ENCODE assay signal across 24 mouse cellular contexts in genomic region chr9:4304867-4305266, GRCm38 (mm10). TPM values are rescaled to one million over a fixed set of nuclear protein-coding genes. Genes with fewer than 3 reads are reported as not detected.
DNase-seq lines count a peak whose midpoint lies in the region; ATAC-seq and TF ChIP-seq lines count a peak whose summit lies in the region.
"Had no signal": no experiment of that assay in that cellular context is flagged by ENCODE, and none has a peak within 500 bp of the region (broad histone marks: within the 10 kb centered on the region; RNA-seq: fewer than 3 reads in every experiment).

No protein-coding gene starts in this region.

- no peak overlapping the region for H3K27ac ChIP-seq in forebrain, postnatal 0 days (ENCODE audit: low read depth, low read length)
- no peak overlapping the region for H3K27ac ChIP-seq in forebrain, embryonic 16.5 days (ENCODE audit: low read length)
- H3K27ac ChIP-seq in layer of hippocampus, adult 2 months = no peak overlapping the region
- H3K27ac ChIP-seq: embryonic facial prominence, embryonic 13.5 days; heart, embryonic 10.5 days; hindbrain, embryonic 12.5 days; kidney, embryonic 15.5 days; limb, embryonic 15.5 days; midbrain, embryonic 10.5 days; neural tube, embryonic 13.5 days had no signal

- no peak overlapping the region for H3K4me2 ChIP-seq in forebrain, postnatal 0 days (ENCODE audit: low read depth)
- no peak overlapping the region for H3K4me2 ChIP-seq in forebrain, embryonic 16.5 days (ENCODE audit: low read length)
- H3K4me2 ChIP-seq: embryonic facial prominence, embryonic 13.5 days; hindbrain, embryonic 12.5 days; kidney, embryonic 15.5 days; limb, embryonic 15.5 days; neural tube, embryonic 13.5 days had no signal

- peak; percentile 58 for TF ChIP-seq CTCF in forebrain, postnatal 0 days (IDR thresholded peaks at IDR 0.05; ENCODE audit: low read depth)
- peak; percentile 76 for TF ChIP-seq CTCF in layer of hippocampus, adult 2 months (conservative IDR thresholded peaks at IDR 0.05)

- peaks cover 7% of the 10 kb centered on the region for H3K36me3 ChIP-seq in forebrain, postnatal 0 days (ENCODE audit: insufficient read depth)
- H3K36me3 ChIP-seq in forebrain, embryonic 16.5 days (ENCODE audit: control insufficient read depth, insufficient read depth) = peaks cover 2% of the 10 kb centered on the region; the same call in 1 of the 2 replicates

- no peaks in the 10 kb centered on the region for H3K9me3 ChIP-seq in forebrain, postnatal 0 days (ENCODE audit: low read length)
- no peaks in the 10 kb centered on the region for H3K9me3 ChIP-seq in forebrain, embryonic 16.5 days (ENCODE audit: control insufficient read depth, low read length)
- H3K9me3 ChIP-seq: embryonic facial prominence, embryonic 13.5 days; heart, embryonic 10.5 days; hindbrain, embryonic 12.5 days; kidney, embryonic 15.5 days; limb, embryonic 15.5 days; midbrain, embryonic 10.5 days; neural tube, embryonic 13.5 days had no signal

- no peak overlapping the region for H3K9ac ChIP-seq in forebrain, postnatal 0 days
- H3K9ac ChIP-seq in forebrain, embryonic 16.5 days (replicated peaks; ENCODE audit: low read depth, low read length) = no peak overlapping the region
- H3K9ac ChIP-seq: embryonic facial prominence, embryonic 13.5 days; hindbrain, embryonic 12.5 days; kidney, embryonic 15.5 days; limb, embryonic 15.5 days; neural tube, embryonic 13.5 days had no signal

- no peak for DNase-seq in forebrain, postnatal 0 days
- no peak for DNase-seq in layer of hippocampus, adult 2 months (ENCODE audit: low spot score in 2 of 2)
- DNase-seq in layer of hippocampus, postnatal 10 days (ENCODE audit: low spot score in 2 of 2) = no peak
- peak; percentile 10 for DNase-seq in retina, embryonic 14.5 days (ENCODE audit: low spot score)
- DNase-seq in retina, postnatal 1 day = no peak
- DNase-seq in embryo, embryonic 11 days = no peak
- DNase-seq: adrenal gland, postnatal 10 days; cerebellum, adult 9-11 months; gastrocnemius, postnatal 10 days; heart, postnatal 10 days; lung, postnatal 36 days; right cerebral cortex, postnatal 14 days; thymus, adult 18-20 months; thymus, postnatal 4 days had no signal

- no peak overlapping the region for H3K4me3 ChIP-seq in forebrain, postnatal 0 days (ENCODE audit: low read depth, low read length)
- no peak overlapping the region for H3K4me3 ChIP-seq in forebrain, embryonic 16.5 days (replicated peaks; ENCODE audit: low read length)
- H3K4me3 ChIP-seq in layer of hippocampus, adult 2 months = no peak overlapping the region
- H3K4me3 ChIP-seq: embryonic facial prominence, embryonic 13.5 days; heart, embryonic 10.5 days; hindbrain, embryonic 12.5 days; kidney, embryonic 15.5 days; limb, embryonic 15.5 days; midbrain, embryonic 10.5 days; neural tube, embryonic 13.5 days had no signal

- WGBS in forebrain, postnatal 0 days = 48% methylated on average over 1 of the region's 1 CpGs
- WGBS in forebrain, embryonic 16.5 days = 51% methylated on average over 1 of the region's 1 CpGs

- H3K27me3 ChIP-seq in forebrain, postnatal 0 days (ENCODE audit: insufficient read depth, low read length) = no peaks in the 10 kb centered on the region
- H3K27me3 ChIP-seq in forebrain, embryonic 16.5 days (replicated peaks; ENCODE audit: control insufficient read depth, insufficient read depth, low read length) = no peaks in the 10 kb centered on the region
- H3K27me3 ChIP-seq: embryonic facial prominence, embryonic 13.5 days; hindbrain, embryonic 12.5 days; kidney, embryonic 15.5 days; limb, embryonic 15.5 days; neural tube, embryonic 13.5 days; Patski had no signal

- no peak for ATAC-seq in forebrain, postnatal 0 days
- no peak for ATAC-seq in forebrain, embryonic 16.5 days
- ATAC-seq in megakaryocyte-erythroid progenitor cell, adult 5-6 weeks (replicated peaks; ENCODE audit: low FRiP score, low TSS enrichment, poor library complexity, severe bottlenecking) = no peak
- ATAC-seq: Patski had no signal

- H3K4me1 ChIP-seq in forebrain, postnatal 0 days (ENCODE audit: insufficient read depth) = peaks cover 8% of the 10 kb centered on the region
- peaks cover 7% of the 10 kb centered on the region for H3K4me1 ChIP-seq in forebrain, embryonic 16.5 days (replicated peaks; ENCODE audit: control insufficient read depth, insufficient read depth, low read length)

RNA-seq across cellular contexts. Expression of gene Aasdhppt, which starts 4.4 kb away (rescaled TPM):
- 33.4 and 34.2 TPM in 2 replicates for total RNA-seq in forebrain, postnatal 0 days (2014; rRNA removed)
- 29.3 and 32.7 TPM in 2 replicates for polyA plus RNA-seq in forebrain, postnatal 0 days (2015; fragmentation: Nextera tagmentation; extraction: Ambion mirVana)
- 35.7 and 40.8 TPM in 2 replicates for polyA plus RNA-seq in forebrain, embryonic 16.5 days (2015; fragmentation: Nextera tagmentation; extraction: Ambion mirVana)
- total RNA-seq in layer of hippocampus, adult 2 months (2021) = 10 to 100 TPM; 27.5 to 29.0 TPM
- total RNA-seq in layer of hippocampus, postnatal 10 days (2021) = 10 to 100 TPM; 25.4 to 25.8 TPM
- total RNA-seq in megakaryocyte-erythroid progenitor cell, adult 5-6 weeks (2014; fragmentation: Nextera tagmentation) = 39.4 and 39.9 TPM in 2 replicates
- total RNA-seq in megakaryocyte-erythroid progenitor cell, adult 5-6 weeks (2017) = 38.5 and 40.7 TPM in 2 replicates

RNA-seq across cellular contexts. Expression of gene Kbtbd3, which starts 4.8 kb away (rescaled TPM):
- total RNA-seq in forebrain, postnatal 0 days (2014; rRNA removed) = 10.3 and 11.3 TPM in 2 replicates
- polyA plus RNA-seq in forebrain, postnatal 0 days (2015; fragmentation: Nextera tagmentation; extraction: Ambion mirVana) = 7.0 and 8.4 TPM in 2 replicates
- polyA plus RNA-seq in forebrain, embryonic 16.5 days (2015; fragmentation: Nextera tagmentation; extraction: Ambion mirVana) = 9.5 and 9.9 TPM in 2 replicates
- 10 to 100 TPM; 10.7 to 11.5 TPM for total RNA-seq in layer of hippocampus, adult 2 months (2021)
- 1 to 10 TPM; 8.8 to 9.7 TPM for total RNA-seq in layer of hippocampus, postnatal 10 days (2021)
- 2.5 and 5.0 TPM in 2 replicates for total RNA-seq in megakaryocyte-erythroid progenitor cell, adult 5-6 weeks (2014; fragmentation: Nextera tagmentation)
- 1.6 and 4.8 TPM in 2 replicates for total RNA-seq in megakaryocyte-erythroid progenitor cell, adult 5-6 weeks (2017)
